Mouse (Mus musculus) 3134 (cell line): ENCODE measurements around the gene Pgp.

Experiments
- DNase-seq: peaks from one replicate; pipeline ENCODE4 v3.0.0-alpha.2; 2011; ENCODE audit warnings: low spot score; ENCODE audit not compliant: insufficient read length; ENCODE audit errors: extremely low read depth

The Pgp gene

GRCm38 (mm10) chr17:24514270-24515257, 44.4 kb downstream of the Pgp start:
- no peak for DNase-seq

- no peak for DNase-seq
These were observed 50.3 kb downstream of the Pgp start for GRCm38 (mm10) chr17:24520450-24520849.
